Mouse (Mus musculus) liver, embryonic 14.5 days (tissue): ENCODE measurements around the gene Tmem200b. TPM values are rescaled to one million over a fixed set of nuclear protein-coding genes. Genes with fewer than 3 reads are reported as not detected.

Experiments
- ATAC-seq: fragments of 200-750 bp; cut with Nextera tagmentation; 2 replicates; pipeline ENCODE4 v1.8.0; 2017; ENCODE audit warnings: moderate number of reproducible peaks, mild to moderate bottlenecking, moderate library complexity; ENCODE audit not compliant: insufficient read depth
- DNase-seq, 3 experiments: peaks; one replicate each; pipeline ENCODE4 v3.0.0-alpha.2; 2012 to 2013; ENCODE audit warnings: low read depth in 3 of 3, low spot score in 3 of 3
- H3K27ac ChIP-seq: fragments of 300-500 bp; sonication (generic); 2 replicates; pipeline ENCODE4 v1.5.1; 2014; ENCODE audit warnings: moderate library complexity, mild to moderate bottlenecking, control low read depth, inconsistent platforms
- H3K27me3 ChIP-seq: fragments of 300-500 bp; sonication (generic); 2 replicates; pipeline ENCODE4 v1.6.1; 2014; ENCODE audit warnings: mild to moderate bottlenecking, low read length, moderate library complexity; ENCODE audit not compliant: control insufficient read depth, insufficient read depth
- H3K36me3 ChIP-seq: fragments of 300-500 bp; sonication (generic); replicated peaks from 2 replicates; pipeline ENCODE4 v1.6.1; 2014; ENCODE audit warnings: low read depth; ENCODE audit not compliant: control insufficient read depth, insufficient read depth
- H3K4me1 ChIP-seq, 2 experiments: fragments of 200-500 bp in 1 of 2; fragments of 300-500 bp in 1 of 2; sonication (generic) in 1 of 2; replicated peaks; 2 replicates each; pipeline ENCODE4 v1.6.1; 2012 to 2014; ENCODE audit warnings: antibody characterized with exemption in 1 of 2, inconsistent platforms in 1 of 2, low read length in 1 of 2; ENCODE audit not compliant: control insufficient read depth in 2 of 2, insufficient read depth in 2 of 2
- H3K4me2 ChIP-seq: fragments of 300-500 bp; sonication (generic); 2 replicates; pipeline ENCODE4 v1.6.1; 2014; ENCODE audit warnings: low read depth, mild to moderate bottlenecking, control low read depth, moderate library complexity
- H3K4me3 ChIP-seq, 2 experiments: fragments of 200-500 bp in 1 of 2; fragments of 300-500 bp in 1 of 2; sonication (generic) in 1 of 2; 2 replicates each; pipeline ENCODE4 v1.5.1; 2012 to 2014; ENCODE audit warnings: low read depth in 2 of 2, low read length in 2 of 2, mild to moderate bottlenecking in 2 of 2, control low read depth in 1 of 2, inconsistent platforms in 1 of 2, moderate library complexity in 1 of 2; ENCODE audit not compliant: insufficient read depth in 1 of 2
- H3K9ac ChIP-seq: fragments of 300-500 bp; sonication (generic); replicated peaks from 2 replicates; pipeline ENCODE4 v1.6.1; 2014; ENCODE audit warnings: mild to moderate bottlenecking, control low read depth, moderate library complexity
- H3K9me3 ChIP-seq: fragments of 300-500 bp; sonication (generic); 2 replicates; pipeline ENCODE4 v1.6.1; 2016; ENCODE audit warnings: low read length, mixed read lengths; ENCODE audit not compliant: control insufficient read depth
- CTCF ChIP-seq: IDR thresholded peaks from 2 replicates; pipeline ENCODE4 v1.5.1; 2016; ENCODE audit warnings: antibody characterized with exemption, low read depth, control low read depth
- EP300 ChIP-seq: IDR thresholded peaks from 2 replicates; pipeline ENCODE4 v1.6.1; 2016; ENCODE audit warnings: antibody characterized with exemption, low read depth
- WGBS: fragments of 180-500 bp; shearing (Covaris S2); extraction: QIAGEN DNeasy Blood & Tissue Kit; methylation state at CpG from one replicate; pipeline ENCODE4 v1.1.7; 2014; ENCODE audit not compliant: insufficient replicate concordance; 5-methylcytosine and 5-hydroxymethylcytosine counted together
- polyA plus RNA-seq, 2 experiments: library from polyadenylated mRNA; depleted of rRNA in 1 of 2; stranded (reverse) in 1 of 2; unstranded in 1 of 2; fragments of >200 nt; fragmentation: Nextera tagmentation in 1 of 2; extraction: Ambion mirVana in 1 of 2; gene quantifications; 2 replicates each; pipeline versions ENCODE4 v1.2.1 to v1.2.3; 2012 to 2014

The Tmem200b gene
- polyA plus RNA-seq, 2 experiments = 0.06 to 0.67 TPM

GRCm38 (mm10) chr4:131940846-131941245 is 19.3 kb downstream of the Tmem200b start:
- no peak overlapping the region for H3K4me2 ChIP-seq
- WGBS = 96% methylated on average over 4 of the region's 4 CpGs
- DNase-seq = no peak
- no peak overlapping the region for H3K4me3 ChIP-seq
- peaks cover 87% of the 10 kb centered on the region for H3K36me3 ChIP-seq
- ATAC-seq = no peak
- H3K27me3 ChIP-seq = no peaks in the 10 kb centered on the region
- H3K9ac ChIP-seq = no peak overlapping the region
- 0 out of 4 replicates have a peak, but pooled peaks cover 0 to 3% of the 10 kb centered on the region in 2 experiments for H3K4me1 ChIP-seq
- TF ChIP-seq CTCF = no peak
- TF ChIP-seq EP300 = no peak
- H3K9me3 ChIP-seq = no peaks in the 10 kb centered on the region
- H3K27ac ChIP-seq = no peak overlapping the region

- DNase-seq = no peak
- ATAC-seq = no peak
- 91% methylated on average over 11 of the region's 11 CpGs for WGBS
- no peak overlapping the region for H3K4me3 ChIP-seq
- no peaks in the 10 kb centered on the region for H3K9me3 ChIP-seq
- no peak for TF ChIP-seq EP300
- no peak for TF ChIP-seq CTCF
- H3K27me3 ChIP-seq = no peaks in the 10 kb centered on the region
- peaks cover 72% of the 10 kb centered on the region for H3K36me3 ChIP-seq
- no peak overlapping the region for H3K9ac ChIP-seq
- H3K27ac ChIP-seq = no peak overlapping the region
- H3K4me2 ChIP-seq = no peak overlapping the region
- no peaks in the 10 kb centered on the region for H3K4me1 ChIP-seq
These were observed 26.3 kb downstream of the Tmem200b start for GRCm38 (mm10) chr4:131947848-131948247.

- no peak overlapping the region for H3K27ac ChIP-seq
- WGBS = 79% methylated on average over 5 of the region's 5 CpGs
- H3K27me3 ChIP-seq = no peaks in the 10 kb centered on the region
- no peak overlapping the region for H3K4me3 ChIP-seq
- H3K9ac ChIP-seq = no peak overlapping the region
- no peaks in the 10 kb centered on the region for H3K4me1 ChIP-seq
- H3K4me2 ChIP-seq = no peak overlapping the region
- TF ChIP-seq CTCF (no peak), EP300 (no peak)
- H3K36me3 ChIP-seq = peaks cover 74% of the 10 kb centered on the region
- ATAC-seq (no peak), DNase-seq (no peak)
- no peaks in the 10 kb centered on the region for H3K9me3 ChIP-seq
These were observed 28.3 kb downstream of the Tmem200b start for GRCm38 (mm10) chr4:131949903-131950302.

GRCm38 (mm10) chr4:131950657-131951056 is 29.1 kb downstream of the Tmem200b start:
- TF ChIP-seq CTCF (no peak), EP300 (no peak)
- no peak overlapping the region for H3K4me3 ChIP-seq
- peaks cover 76% of the 10 kb centered on the region for H3K36me3 ChIP-seq
- H3K4me1 ChIP-seq = no peaks in the 10 kb centered on the region
- H3K4me2 ChIP-seq = no peak overlapping the region
- no peaks in the 10 kb centered on the region for H3K9me3 ChIP-seq
- H3K27ac ChIP-seq = no peak overlapping the region
- H3K9ac ChIP-seq = no peak overlapping the region
- no peaks in the 10 kb centered on the region for H3K27me3 ChIP-seq
- 78% methylated on average over 8 of the region's 8 CpGs for WGBS
- no peak for ATAC-seq
- no peak for DNase-seq

- H3K36me3 ChIP-seq = peaks cover 94% of the 10 kb centered on the region
- H3K27me3 ChIP-seq = no peaks in the 10 kb centered on the region
- no peaks in the 10 kb centered on the region for H3K9me3 ChIP-seq
- WGBS = 82% methylated on average over 3 of the region's 3 CpGs
- DNase-seq (no peak), ATAC-seq (no peak)
- H3K4me2 ChIP-seq = no peak overlapping the region
- no peak for TF ChIP-seq EP300
- TF ChIP-seq CTCF = no peak
- H3K4me1 ChIP-seq = no peaks in the 10 kb centered on the region
- H3K9ac ChIP-seq = no peak overlapping the region
- no peak overlapping the region for H3K27ac ChIP-seq
- H3K4me3 ChIP-seq = no peak overlapping the region
These were observed 35.6 kb downstream of the Tmem200b start for GRCm38 (mm10) chr4:131957161-131957560.
